Mouse (Mus musculus) lung, embryonic 16.5 days (tissue): ENCODE results near the gene Thada. TPM values are rescaled to one million over a fixed set of nuclear protein-coding genes. Genes with fewer than 3 reads are reported as not detected.

ENCODE experiments used
- ATAC-seq: fragments of 200-750 bp; cut with Nextera tagmentation; 2 replicates; pipeline ENCODE4 v1.8.0; 2017; ENCODE audit warnings: low read depth, mild to moderate bottlenecking, moderate library complexity
- H3K27ac ChIP-seq: fragments of 300-500 bp; sonication (generic); 2 replicates; pipeline ENCODE4 v1.5.1; 2014; ENCODE audit warnings: mild to moderate bottlenecking, control low read depth, low read length
- H3K27me3 ChIP-seq: fragments of 300-500 bp; sonication (generic); 2 replicates; pipeline ENCODE4 v1.6.1; 2014; ENCODE audit warnings: low read depth, low read length, mixed read lengths; ENCODE audit not compliant: control insufficient read depth, insufficient read depth
- H3K36me3 ChIP-seq: fragments of 300-500 bp; sonication (generic); 2 replicates; pipeline ENCODE4 v1.6.1; 2014; ENCODE audit warnings: low read length; ENCODE audit not compliant: control insufficient read depth, insufficient read depth
- H3K4me1 ChIP-seq: fragments of 300-500 bp; sonication (generic); replicated peaks from 2 replicates; pipeline ENCODE4 v1.6.1; 2014; ENCODE audit warnings: low read length, mixed read lengths; ENCODE audit not compliant: control insufficient read depth, insufficient read depth
- H3K4me2 ChIP-seq: fragments of 300-500 bp; sonication (generic); 2 replicates; pipeline ENCODE4 v1.6.1; 2014; ENCODE audit warnings: low read depth, low read length, control low read depth
- H3K4me3 ChIP-seq: fragments of 300-500 bp; sonication (generic); 2 replicates; pipeline ENCODE4 v1.5.1; 2014; ENCODE audit warnings: mild to moderate bottlenecking, low read length, control low read depth
- H3K9ac ChIP-seq: fragments of 300-500 bp; sonication (generic); 2 replicates; pipeline ENCODE4 v1.6.1; 2014; ENCODE audit warnings: low read length, control low read depth
- H3K9me3 ChIP-seq: fragments of 300-500 bp; sonication (generic); 2 replicates; pipeline ENCODE4 v1.6.1; 2016; ENCODE audit warnings: low read length; ENCODE audit not compliant: control insufficient read depth
- WGBS: fragments of 180-500 bp; shearing (Covaris S2); extraction: QIAGEN DNeasy Blood & Tissue Kit; methylation state at CpG from one replicate; pipeline ENCODE4 v1.1.7; 2014; 5-methylcytosine and 5-hydroxymethylcytosine counted together
- polyA plus RNA-seq: library from polyadenylated mRNA; unstranded; fragments of >200 nt; fragmentation: Nextera tagmentation; extraction: Ambion mirVana; gene quantifications from 2 replicates; pipeline ENCODE4 v1.2.1, GENCODE M21; 2015

Thada gene
- polyA plus RNA-seq, 1 experiment from 2014 or later, result 8.6 TPM

- no peaks in the 10 kb centered on the region for H3K36me3 ChIP-seq
- H3K9me3 ChIP-seq, result no peaks in the 10 kb centered on the region
- H3K27me3 ChIP-seq, result no peaks in the 10 kb centered on the region
- no peak for ATAC-seq
- H3K27ac ChIP-seq, result peak overlapping the region; percentile 4; the same call in 1 of the 2 replicates
- no peak overlapping the region for H3K4me3 ChIP-seq
- peaks cover 7% of the 10 kb centered on the region; the same call in 1 of the 2 replicates for H3K4me1 ChIP-seq
- no peak overlapping the region for H3K9ac ChIP-seq
- H3K4me2 ChIP-seq, result no peak overlapping the region
- WGBS, result 51% methylated on average over 4 of the region's 4 CpGs
Measured at GRCm38 (mm10) chr17:84258638-84259261, 207.3 kb downstream of the Thada start.

- H3K4me1 ChIP-seq, result peaks cover 7% of the 10 kb centered on the region; the same call in 1 of the 2 replicates
- no peaks in the 10 kb centered on the region for H3K9me3 ChIP-seq
- no peak overlapping the region for H3K4me2 ChIP-seq
- H3K27me3 ChIP-seq, result no peaks in the 10 kb centered on the region
- no peak for ATAC-seq
- 56% methylated on average over 5 of the region's 5 CpGs for WGBS
- no peak overlapping the region for H3K9ac ChIP-seq
- H3K4me3 ChIP-seq, result no peak overlapping the region
- no peak overlapping the region for H3K27ac ChIP-seq
- no peaks in the 10 kb centered on the region for H3K36me3 ChIP-seq
Measured at GRCm38 (mm10) chr17:84257927-84258532, 208.0 kb downstream of the Thada start.

GRCm38 (mm10) chr17:84256278-84256819, 209.7 kb downstream of the Thada start:
- Histone ChIP-seq H3K4me1 (peaks cover 7% of the 10 kb centered on the region; the same call in 1 of the 2 replicates), H3K9ac (no peak overlapping the region), H3K27ac (no peak overlapping the region), H3K4me2 (no peak overlapping the region), H3K36me3 (0 out of 2 replicates have a peak, but pooled peaks cover 2% of the 10 kb centered on the region), H3K4me3 (no peak overlapping the region), H3K9me3 (no peaks in the 10 kb centered on the region), H3K27me3 (no peaks in the 10 kb centered on the region)
- no peak for ATAC-seq
- WGBS, result 46% methylated on average over 9 of the region's 9 CpGs

- Histone ChIP-seq H3K27me3 (no peaks in the 10 kb centered on the region), H3K9ac (no peak overlapping the region), H3K9me3 (no peaks in the 10 kb centered on the region), H3K4me1 (peaks cover 7% of the 10 kb centered on the region; the same call in 1 of the 2 replicates), H3K4me2 (no peak overlapping the region), H3K4me3 (no peak overlapping the region), H3K36me3 (0 out of 2 replicates have a peak, but pooled peaks cover 2% of the 10 kb centered on the region), H3K27ac (peak overlapping the region; percentile 54; the same call in 1 of the 2 replicates)
- peak; percentile 48; the same call in 1 of the 2 replicates for ATAC-seq
- 22% methylated on average over 2 of the region's 2 CpGs for WGBS
Measured at GRCm38 (mm10) chr17:84255841-84256240, 210.2 kb downstream of the Thada start.

GRCm38 (mm10) chr17:84251426-84251825, 214.6 kb downstream of the Thada start:
- Histone ChIP-seq H3K36me3 (0 out of 2 replicates have a peak, but pooled peaks cover 2% of the 10 kb centered on the region), H3K27me3 (no peaks in the 10 kb centered on the region), H3K4me3 (no peak overlapping the region), H3K4me1 (peaks cover 5% of the 10 kb centered on the region; the same call in 1 of the 2 replicates), H3K27ac (no peak overlapping the region), H3K4me2 (no peak overlapping the region), H3K9ac (no peak overlapping the region), H3K9me3 (no peaks in the 10 kb centered on the region)
- ATAC-seq, result no peak
- WGBS, result 68% methylated on average over 3 of the region's 3 CpGs

GRCm38 (mm10) chr17:84244182-84244920, 221.7 kb downstream of the Thada start:
- 62% methylated on average over 18 of the region's 18 CpGs for WGBS
- H3K9me3 ChIP-seq, result no peaks in the 10 kb centered on the region
- H3K36me3 ChIP-seq, result no peaks in the 10 kb centered on the region
- no peak overlapping the region for H3K4me2 ChIP-seq
- H3K27ac ChIP-seq, result no peak overlapping the region
- ATAC-seq, result no peak
- H3K27me3 ChIP-seq, result no peaks in the 10 kb centered on the region
- peaks cover 12% of the 10 kb centered on the region for H3K4me1 ChIP-seq
- no peak overlapping the region for H3K9ac ChIP-seq
- H3K4me3 ChIP-seq, result no peak overlapping the region

GRCm38 (mm10) chr17:84243759-84244158, 222.2 kb downstream of the Thada start:
- 46% methylated on average over 6 of the region's 6 CpGs for WGBS
- H3K27ac ChIP-seq, result no peak overlapping the region
- H3K36me3 ChIP-seq, result no peaks in the 10 kb centered on the region
- no peak overlapping the region for H3K9ac ChIP-seq
- H3K27me3 ChIP-seq, result no peaks in the 10 kb centered on the region
- H3K4me1 ChIP-seq, result peaks cover 12% of the 10 kb centered on the region
- H3K4me3 ChIP-seq, result no peak overlapping the region
- no peaks in the 10 kb centered on the region for H3K9me3 ChIP-seq
- no peak overlapping the region for H3K4me2 ChIP-seq
- no peak for ATAC-seq

- 98% methylated on average over 6 of the region's 6 CpGs for WGBS
- Histone ChIP-seq H3K4me1 (peaks cover 18% of the 10 kb centered on the region), H3K27ac (no peak overlapping the region), H3K4me2 (no peak overlapping the region), H3K27me3 (no peaks in the 10 kb centered on the region), H3K9me3 (no peaks in the 10 kb centered on the region), H3K4me3 (no peak overlapping the region), H3K9ac (no peak overlapping the region), H3K36me3 (no peaks in the 10 kb centered on the region)
- no peak for ATAC-seq
Measured at GRCm38 (mm10) chr17:84241308-84241957, 224.6 kb downstream of the Thada start.
